Mouse (Mus musculus) lung, embryonic 16.5 days (tissue): ENCODE results near the gene Ankrd11. TPM values are rescaled to one million over a fixed set of nuclear protein-coding genes. Genes with fewer than 3 reads are reported as not detected.

Experiments used
- ATAC-seq: fragments of 200-750 bp; cut with Nextera tagmentation; 2 replicates; pipeline ENCODE4 v1.8.0; 2017; ENCODE audit warnings: low read depth, mild to moderate bottlenecking, moderate library complexity
- H3K27ac ChIP-seq: fragments of 300-500 bp; sonication (generic); 2 replicates; pipeline ENCODE4 v1.5.1; 2014; ENCODE audit warnings: mild to moderate bottlenecking, control low read depth, low read length
- H3K27me3 ChIP-seq: fragments of 300-500 bp; sonication (generic); 2 replicates; pipeline ENCODE4 v1.6.1; 2014; ENCODE audit warnings: low read depth, low read length, mixed read lengths; ENCODE audit not compliant: control insufficient read depth, insufficient read depth
- H3K36me3 ChIP-seq: fragments of 300-500 bp; sonication (generic); 2 replicates; pipeline ENCODE4 v1.6.1; 2014; ENCODE audit warnings: low read length; ENCODE audit not compliant: control insufficient read depth, insufficient read depth
- H3K4me1 ChIP-seq: fragments of 300-500 bp; sonication (generic); replicated peaks from 2 replicates; pipeline ENCODE4 v1.6.1; 2014; ENCODE audit warnings: low read length, mixed read lengths; ENCODE audit not compliant: control insufficient read depth, insufficient read depth
- H3K4me2 ChIP-seq: fragments of 300-500 bp; sonication (generic); 2 replicates; pipeline ENCODE4 v1.6.1; 2014; ENCODE audit warnings: low read depth, low read length, control low read depth
- H3K4me3 ChIP-seq: fragments of 300-500 bp; sonication (generic); 2 replicates; pipeline ENCODE4 v1.5.1; 2014; ENCODE audit warnings: mild to moderate bottlenecking, low read length, control low read depth
- H3K9ac ChIP-seq: fragments of 300-500 bp; sonication (generic); 2 replicates; pipeline ENCODE4 v1.6.1; 2014; ENCODE audit warnings: low read length, control low read depth
- H3K9me3 ChIP-seq: fragments of 300-500 bp; sonication (generic); 2 replicates; pipeline ENCODE4 v1.6.1; 2016; ENCODE audit warnings: low read length; ENCODE audit not compliant: control insufficient read depth
- WGBS: fragments of 180-500 bp; shearing (Covaris S2); extraction: QIAGEN DNeasy Blood & Tissue Kit; methylation state at CpG from one replicate; pipeline ENCODE4 v1.1.7; 2014; 5-methylcytosine and 5-hydroxymethylcytosine counted together
- polyA plus RNA-seq: library from polyadenylated mRNA; unstranded; fragments of >200 nt; fragmentation: Nextera tagmentation; extraction: Ambion mirVana; gene quantifications from 2 replicates; pipeline ENCODE4 v1.2.1, GENCODE M21; 2015

Ankrd11 gene
- polyA plus RNA-seq, 1 experiment from 2014 or later: 23.9 TPM

DNA sequence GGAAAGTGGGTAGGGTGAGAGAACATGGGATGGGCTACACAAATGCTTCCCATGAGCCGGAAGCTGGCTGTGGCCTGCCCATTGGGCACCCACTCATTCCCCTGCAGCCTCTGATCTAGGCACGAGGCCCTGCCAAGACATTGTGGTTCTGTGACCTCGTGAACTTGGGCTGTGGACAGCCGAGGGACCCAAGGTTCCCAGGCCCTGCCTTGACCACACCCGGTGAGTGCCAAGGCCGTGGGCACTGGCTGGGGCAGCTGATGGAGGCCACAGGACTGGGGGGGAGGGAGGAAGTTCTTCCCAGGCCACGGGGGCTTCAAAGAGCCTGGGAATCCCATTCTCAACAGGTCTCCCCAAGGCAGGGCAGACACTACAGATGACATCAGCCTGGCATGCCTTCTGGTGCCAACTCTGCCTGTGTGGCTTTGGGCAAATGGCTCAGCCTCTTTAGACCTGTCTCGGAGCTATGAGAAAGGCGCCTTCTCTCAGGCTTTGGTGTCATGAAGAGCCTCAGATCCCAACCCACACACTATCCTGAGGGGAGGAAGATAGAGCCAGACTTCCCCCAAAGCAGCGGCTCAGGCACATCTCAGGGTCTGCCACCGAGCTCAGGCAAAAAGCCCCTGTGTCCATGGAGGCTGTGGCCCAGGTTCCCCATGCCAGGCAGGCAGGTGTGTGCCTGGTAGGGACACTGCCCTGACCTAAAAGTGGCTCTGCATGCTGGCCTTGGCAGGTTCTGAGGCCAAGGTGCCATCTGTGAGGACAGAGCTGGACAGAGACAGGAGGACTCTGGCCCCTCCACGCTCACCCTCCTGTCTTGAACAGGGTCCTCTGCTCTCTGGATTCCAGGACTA lies 190.2 kb downstream of the Ankrd11 start:
- no peaks in the 10 kb centered on the region for H3K36me3 ChIP-seq
- no peak overlapping the region for H3K9ac ChIP-seq
- no peak overlapping the region for H3K4me3 ChIP-seq
- no peak for ATAC-seq
- H3K9me3 ChIP-seq: no peaks in the 10 kb centered on the region
- H3K27ac ChIP-seq: no peak overlapping the region
- peaks cover 5% of the 10 kb centered on the region; the same call in 1 of the 2 replicates for H3K4me1 ChIP-seq
- H3K4me2 ChIP-seq: no peak overlapping the region
- no peaks in the 10 kb centered on the region for H3K27me3 ChIP-seq
- WGBS: 70% methylated on average over 12 of the region's 12 CpGs

GRCm38 (mm10) chr8:122850641-122851240 lies 191.3 kb downstream of the Ankrd11 start:
- Histone ChIP-seq H3K9me3 (no peaks in the 10 kb centered on the region), H3K4me3 (no peak overlapping the region), H3K27me3 (no peaks in the 10 kb centered on the region), H3K36me3 (no peaks in the 10 kb centered on the region), H3K9ac (no peak overlapping the region), H3K27ac (no peak overlapping the region), H3K4me1 (peaks cover 5% of the 10 kb centered on the region; the same call in 1 of the 2 replicates), H3K4me2 (no peak overlapping the region)
- WGBS: 64% methylated on average over 3 of the region's 3 CpGs
- ATAC-seq: no peak

DNA sequence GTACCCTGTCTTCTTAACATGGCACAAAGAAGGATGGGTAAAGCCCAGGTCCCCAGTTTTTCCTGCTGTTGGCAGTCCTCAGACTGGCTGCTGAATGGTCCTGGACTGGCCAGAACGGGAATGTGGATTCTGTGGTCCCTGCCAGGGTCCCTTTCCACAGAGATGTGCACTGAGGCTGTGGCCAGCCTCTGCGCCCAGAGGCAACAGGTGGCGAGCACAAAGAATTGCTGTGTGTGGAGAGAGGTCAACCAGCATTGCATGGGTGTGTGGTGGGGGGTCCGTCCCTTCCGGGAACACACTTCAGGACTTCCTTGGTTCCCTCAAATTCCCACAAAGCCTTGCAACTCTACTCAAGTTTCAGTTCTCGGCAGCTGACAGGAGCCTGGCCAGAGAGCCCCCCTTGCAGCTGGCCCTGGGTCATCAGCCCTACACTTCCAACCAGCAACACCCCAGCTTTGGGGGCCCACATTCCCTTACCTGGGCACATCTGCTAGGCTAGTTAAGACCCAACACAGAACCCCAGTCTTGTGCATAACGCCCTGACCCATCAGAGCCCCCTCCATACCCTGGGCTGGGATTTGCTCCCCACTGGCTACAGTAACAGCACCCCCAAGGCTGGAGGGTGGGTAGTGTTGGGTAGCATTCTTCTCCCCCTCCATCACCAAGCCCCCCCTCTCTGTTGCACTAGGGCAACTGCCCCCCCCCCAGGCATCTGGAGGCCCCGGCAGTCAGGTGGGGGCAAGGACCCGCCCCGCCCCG lies 192.7 kb downstream of the Ankrd11 start:
- no peak for ATAC-seq
- H3K4me1 ChIP-seq: peaks cover 5% of the 10 kb centered on the region; the same call in 1 of the 2 replicates
- no peak overlapping the region for H3K4me3 ChIP-seq
- no peaks in the 10 kb centered on the region for H3K9me3 ChIP-seq
- no peak overlapping the region for H3K9ac ChIP-seq
- no peaks in the 10 kb centered on the region for H3K36me3 ChIP-seq
- 50% methylated on average over 7 of the region's 11 CpGs for WGBS
- no peak overlapping the region for H3K27ac ChIP-seq
- H3K4me2 ChIP-seq: no peak overlapping the region
- no peaks in the 10 kb centered on the region for H3K27me3 ChIP-seq

GRCm38 (mm10) chr8:122847829-122848561 lies 194.1 kb downstream of the Ankrd11 start, which contains the start of gene Cdh15:
TSS of gene Cdh15 (plus strand) at chr8:122847966.
- no peak within 1 kb of the TSS for H3K4me3 ChIP-seq
- H3K9ac ChIP-seq: no peak within 1 kb of the TSS
- ATAC-seq: peak; percentile 92
- H3K9me3 ChIP-seq: no peaks in the 10 kb centered on the region
- 14% methylated on average over 18 of the region's 18 CpGs for WGBS
- no peaks in the 10 kb centered on the region; the same call in 1 of the 2 replicates for H3K4me1 ChIP-seq
- no peaks in the 10 kb centered on the region for H3K36me3 ChIP-seq
- H3K27me3 ChIP-seq: no peaks in the 10 kb centered on the region
- H3K27ac ChIP-seq: no peak within 1 kb of the TSS
- H3K4me2 ChIP-seq: peak within 1 kb of the TSS; percentile 37

DNA sequence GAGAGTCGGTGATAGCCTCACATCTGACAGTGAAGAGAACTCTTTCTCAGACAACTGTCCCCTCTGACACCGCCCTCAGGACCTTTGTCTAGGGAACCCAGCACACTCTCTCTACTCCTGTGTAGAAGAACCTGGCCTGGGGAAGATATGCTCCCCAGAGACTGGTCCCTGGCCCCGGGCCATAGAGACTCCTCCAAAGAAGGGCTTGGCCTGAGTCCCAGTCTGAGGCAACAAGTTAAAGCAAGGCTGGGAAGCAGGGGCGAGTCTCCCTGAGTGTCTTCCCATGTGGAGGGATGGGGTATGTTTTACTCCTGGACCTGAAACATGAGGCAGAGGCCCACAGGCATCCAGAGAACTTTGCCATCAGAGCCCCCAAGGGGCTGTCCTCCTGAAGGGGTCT lies 196.4 kb downstream of the Ankrd11 start:
- WGBS: 57% methylated on average over 4 of the region's 4 CpGs
- no peak overlapping the region for H3K9ac ChIP-seq
- ATAC-seq: no peak

DNA sequence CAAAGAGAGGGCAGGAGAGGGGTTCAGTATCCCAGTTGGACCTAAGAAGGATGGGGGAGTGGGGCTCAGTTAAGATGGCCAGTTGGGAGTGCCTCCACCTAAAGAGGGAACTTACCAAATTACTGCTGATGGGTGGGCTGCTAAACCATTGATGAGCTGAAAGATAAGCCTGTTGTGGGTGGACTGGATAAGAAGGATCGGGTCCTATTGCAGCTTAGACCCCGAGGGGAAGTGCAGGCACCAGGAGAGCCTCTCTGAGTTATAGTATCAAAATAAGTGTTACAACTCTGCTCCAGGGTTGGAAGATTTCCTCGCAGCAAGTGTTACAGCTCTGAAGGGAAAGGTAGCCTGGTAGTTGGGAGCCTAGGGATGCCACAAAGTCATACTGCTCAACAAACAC lies 197.9 kb downstream of the Ankrd11 start:
- no peak overlapping the region for H3K27ac ChIP-seq
- no peaks in the 10 kb centered on the region for H3K27me3 ChIP-seq
- no peaks in the 10 kb centered on the region for H3K36me3 ChIP-seq
- H3K4me3 ChIP-seq: no peak overlapping the region
- H3K9me3 ChIP-seq: no peaks in the 10 kb centered on the region
- WGBS: 60% methylated on average over 3 of the region's 3 CpGs
- H3K4me1 ChIP-seq: no peaks in the 10 kb centered on the region; the same call in 1 of the 2 replicates
- no peak for ATAC-seq
- no peak overlapping the region for H3K4me2 ChIP-seq
- no peak overlapping the region for H3K9ac ChIP-seq

More for the DNA sequence above, 196.4 kb downstream of the Ankrd11 start:
- Histone ChIP-seq H3K36me3 (no peaks in the 10 kb centered on the region), H3K4me3 (no peak overlapping the region), H3K4me1 (no peaks in the 10 kb centered on the region; the same call in 1 of the 2 replicates), H3K27ac (no peak overlapping the region), H3K4me2 (no peak overlapping the region), H3K9me3 (no peaks in the 10 kb centered on the region), H3K27me3 (no peaks in the 10 kb centered on the region)

- Histone ChIP-seq H3K9me3 (no peaks in the 10 kb centered on the region), H3K27me3 (no peaks in the 10 kb centered on the region), H3K27ac (no peak overlapping the region), H3K4me1 (no peaks in the 10 kb centered on the region), H3K36me3 (no peaks in the 10 kb centered on the region), H3K4me2 (no peak overlapping the region), H3K9ac (no peak overlapping the region), H3K4me3 (no peak overlapping the region)
- no peak for ATAC-seq
- 66% methylated on average over 13 of the region's 13 CpGs for WGBS
Observed at GRCm38 (mm10) chr8:122836696-122837095, 205.4 kb downstream of the Ankrd11 start.

DNA sequence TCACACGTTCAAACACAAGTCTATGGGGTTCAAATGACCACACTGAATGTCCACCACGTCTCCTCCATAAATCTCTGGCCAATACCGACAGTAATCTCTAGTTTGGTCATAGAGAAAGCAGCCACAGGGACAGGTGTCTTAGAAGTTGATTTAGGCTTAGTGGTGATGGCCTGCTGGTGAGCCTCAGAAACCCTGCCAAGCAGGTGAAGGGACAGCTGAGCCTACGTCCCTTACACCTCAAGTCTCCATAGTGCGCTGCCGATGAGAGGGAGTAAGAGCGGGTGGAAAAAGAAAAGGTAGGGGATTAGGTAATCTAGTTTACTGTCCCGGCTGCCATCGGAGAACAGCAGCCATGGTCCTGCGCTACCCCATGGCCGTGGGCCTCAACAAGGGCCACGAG lies 205.9 kb downstream of the Ankrd11 start:
- Histone ChIP-seq H3K27ac (no peak overlapping the region), H3K4me2 (no peak overlapping the region), H3K4me3 (no peak overlapping the region), H3K36me3 (no peaks in the 10 kb centered on the region), H3K9me3 (no peaks in the 10 kb centered on the region), H3K4me1 (no peaks in the 10 kb centered on the region), H3K9ac (no peak overlapping the region), H3K27me3 (no peaks in the 10 kb centered on the region)
- no peak for ATAC-seq
- WGBS: 79% methylated on average over 12 of the region's 12 CpGs
